Mouse (Mus musculus): ENCODE data around the gene Becn1. TPM values are rescaled to one million over a fixed set of nuclear protein-coding genes. Genes with fewer than 3 reads are reported as not detected.

The Becn1 gene
- polyA plus RNA-seq, 1 experiment from 2014 or later, result 203 TPM

DNA sequence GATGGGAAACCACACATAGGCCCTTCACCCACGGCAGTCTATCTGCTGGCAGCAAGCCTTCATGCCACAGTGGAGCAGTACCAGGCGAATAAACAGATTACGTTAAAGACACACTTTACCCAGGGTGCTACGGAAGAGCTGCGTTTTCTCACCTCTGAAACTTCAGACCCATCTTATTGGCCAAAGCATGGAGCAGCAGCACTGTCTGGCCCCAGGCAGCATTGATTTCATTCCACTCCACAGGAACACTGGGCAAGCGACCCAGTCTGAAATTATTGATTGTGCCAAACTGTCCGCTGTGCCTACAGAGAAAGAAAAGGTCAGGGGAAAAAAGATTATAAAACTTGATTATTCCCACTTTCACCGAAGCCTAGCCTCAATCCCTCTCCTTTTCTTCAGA, 10.9 kb downstream of the Becn1 start:
- ATAC-seq, result no peak
- DNase-seq (ENCODE audit: low read depth, low spot score), result no peak
- POLR2A ChIA-PET, result no interaction called here
- TF ChIP-seq CTCF (IDR thresholded peaks at IDR 0.05), result no peak
- H3K27me3 ChIP-seq, result no peaks in the 10 kb centered on the region
- CTCF ChIA-PET, result interaction anchor here (1.6 to 2.6 kb wide), 2 partner anchors 10 to 12 kb away, joined by 6 to 10 read pairs; partner anchors contain the start of genes Becn1, Cntd1 and Coa3
- in situ Hi-C loops (cut with MboI; ENCODE audit: low pct_unique_long_range_greater_than_20kb), result no loop called here

DNA sequence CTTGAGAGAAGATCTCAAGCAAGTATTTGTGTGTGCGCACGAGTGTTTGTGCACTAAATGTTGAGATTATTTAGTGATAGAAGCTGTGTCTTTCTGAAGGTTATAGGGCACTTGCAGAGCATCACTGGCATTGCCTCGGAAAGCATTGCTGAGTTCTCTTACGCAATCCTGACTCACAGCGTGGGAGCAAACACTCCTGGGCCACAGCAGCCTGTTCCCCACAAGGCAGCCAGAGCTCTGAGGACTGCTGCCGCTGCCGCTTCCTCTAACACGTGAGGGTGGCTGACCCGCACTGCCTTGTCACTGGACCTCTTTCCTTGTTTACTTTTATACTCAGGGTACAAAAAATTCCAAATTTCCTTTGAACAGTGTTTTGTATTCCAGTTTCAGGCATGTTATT, 14.8 kb downstream of the Becn1 start:
- TF ChIP-seq CTCF (IDR thresholded peaks at IDR 0.05), result no peak
- ChIA-PET CTCF (no interaction called here), POLR2A (interaction anchor here (1.2 kb wide), 1 partner anchor 9 kb away, joined by 3 read pairs; the partner anchor contains the start of genes Cntd1 and Coa3)
- no peak for ATAC-seq
- no peaks in the 10 kb centered on the region for H3K27me3 ChIP-seq
- DNase-seq (ENCODE audit: low read depth, low spot score), result peak; percentile 13
- in situ Hi-C loops (cut with MboI; ENCODE audit: low pct_unique_long_range_greater_than_20kb), result no loop called here

DNA sequence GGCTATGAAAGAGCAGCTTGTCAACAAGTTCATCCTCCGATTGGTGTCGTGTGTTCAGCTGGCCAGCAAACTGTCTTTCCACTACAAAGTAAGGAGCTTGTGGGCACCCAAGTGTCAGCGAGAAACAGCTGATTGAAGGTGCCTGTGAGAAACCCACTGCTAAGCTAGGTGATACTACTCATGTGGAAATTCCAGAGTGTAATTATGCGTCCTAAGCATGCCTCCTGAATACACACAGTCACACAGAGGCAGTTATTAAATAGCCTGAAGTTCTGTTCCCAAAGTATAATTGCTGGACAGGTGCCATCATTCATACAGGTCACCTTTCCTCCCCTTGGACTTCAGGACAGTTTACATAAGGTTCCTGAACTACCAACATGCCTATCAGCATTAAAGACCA, 18.3 kb downstream of the Becn1 start:
- TF ChIP-seq CTCF (IDR thresholded peaks at IDR 0.05), result no peak
- H3K27me3 ChIP-seq, result no peaks in the 10 kb centered on the region
- in situ Hi-C loops (cut with MboI; ENCODE audit: low pct_unique_long_range_greater_than_20kb), result no loop called here
- POLR2A ChIA-PET, result interaction anchor here (0.6 kb wide), 1 partner anchor 12 kb away, joined by 3 read pairs; no protein-coding TSS in a partner anchor
- ATAC-seq, result no peak
- CTCF ChIA-PET, result interaction anchor here (1.2 to 1.3 kb wide), 2 partner anchors 18 to 24 kb away, joined by 3 to 10 read pairs; partner anchors contain the start of gene Becn1
- DNase-seq (ENCODE audit: low read depth, low spot score), result no peak

DNA sequence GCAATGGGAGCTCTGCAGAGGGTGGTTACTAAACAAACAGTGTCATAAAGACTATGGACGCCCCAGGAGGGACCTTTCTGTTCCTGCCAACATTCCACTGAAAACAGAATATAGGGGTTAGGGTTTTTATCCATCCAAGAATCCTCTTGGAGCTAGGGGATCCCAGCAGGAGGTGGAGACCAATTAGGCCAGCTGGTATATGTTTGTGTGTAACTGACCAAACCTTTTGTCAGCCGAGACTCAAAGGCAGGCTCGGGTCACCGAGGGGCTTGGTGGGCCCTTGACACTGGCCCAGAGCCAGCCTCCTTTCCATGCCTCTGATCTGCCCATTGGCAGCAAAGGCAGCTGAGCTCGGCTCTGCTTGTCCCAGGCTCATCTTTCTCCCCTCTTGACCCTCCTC, 19.2 kb downstream of the Becn1 start:
- CTCF ChIA-PET, result interaction anchor here (1.0 to 1.3 kb wide), 3 partner anchors 19 to 82 kb away, joined by 3 to 10 read pairs (median 3); partner anchors contain the start of gene Becn1
- ATAC-seq (no peak), DNase-seq (ENCODE audit: low read depth, low spot score) (no peak)
- TF ChIP-seq CTCF (IDR thresholded peaks at IDR 0.05), result no peak
- H3K27me3 ChIP-seq, result no peaks in the 10 kb centered on the region
- POLR2A ChIA-PET, result interaction anchor here (0.6 to 1.2 kb wide), 2 partner anchors 11 to 22 kb away, joined by 3 read pairs; no protein-coding TSS in a partner anchor
- in situ Hi-C loops (cut with MboI; ENCODE audit: low pct_unique_long_range_greater_than_20kb), result no loop called here

DNA sequence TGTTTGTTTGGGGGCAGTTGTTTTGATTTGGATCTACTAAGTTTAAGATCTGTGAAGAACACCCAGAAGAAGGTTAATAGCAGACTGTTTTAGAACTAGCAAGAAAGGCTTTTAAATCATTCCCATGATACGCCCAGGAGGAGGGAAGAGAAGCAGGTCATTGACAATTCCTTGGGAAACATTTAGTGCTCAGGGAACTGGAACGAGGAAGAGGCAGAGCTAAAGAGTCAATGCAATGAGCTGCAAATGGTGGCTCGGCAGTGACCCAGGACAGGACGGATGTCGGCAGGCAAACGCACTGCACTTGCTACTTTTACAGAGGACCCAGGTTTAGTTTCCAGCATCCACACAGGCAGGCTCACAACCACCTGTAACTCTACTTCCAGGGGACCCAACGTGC, 21.2 kb downstream of the Becn1 start:
- TF ChIP-seq CTCF (IDR thresholded peaks at IDR 0.05), result no peak
- CTCF ChIA-PET, result interaction anchor here (1.4 kb wide), 1 partner anchor 29 kb away, joined by 3 read pairs; no protein-coding TSS in a partner anchor
- in situ Hi-C loops (cut with MboI; ENCODE audit: low pct_unique_long_range_greater_than_20kb), result no loop called here
- no peaks in the 10 kb centered on the region for H3K27me3 ChIP-seq
- DNase-seq (ENCODE audit: low read depth, low spot score) (no peak), ATAC-seq (no peak)
- POLR2A ChIA-PET, result no interaction called here

DNA sequence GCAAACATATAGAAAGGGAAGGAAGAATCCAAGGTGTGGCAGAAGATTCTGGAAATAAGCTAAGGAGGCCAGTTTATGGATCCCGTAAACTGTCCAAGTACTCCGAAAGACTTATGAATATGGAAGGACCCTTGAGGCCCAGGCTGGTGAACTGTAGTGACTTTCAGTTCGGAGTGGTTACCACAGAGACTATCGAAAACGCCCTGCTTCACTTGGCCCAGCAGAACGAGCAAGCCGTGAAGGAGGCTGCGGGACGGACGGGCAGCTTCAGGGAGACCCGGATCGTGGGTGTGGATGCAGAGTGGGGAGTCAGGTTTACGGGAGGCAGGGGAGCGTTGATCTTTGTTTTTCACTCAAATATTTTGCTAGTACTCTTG, 22.9 kb downstream of the Becn1 start:
- DNase-seq (ENCODE audit: low read depth, low spot score), result no peak
- no peak for TF ChIP-seq CTCF (IDR thresholded peaks at IDR 0.05)
- CTCF ChIA-PET, result interaction anchor here (1.0 to 2.3 kb wide), 5 partner anchors 11 to 26 kb away, joined by 3 to 12 read pairs (median 7); partner anchors contain the start of genes Becn1 and Vps25
- POLR2A ChIA-PET, result interaction anchor here (0.7 to 6.1 kb wide), 2 partner anchors 8 to 20 kb away, joined by 3 to 51 read pairs; partner anchors contain the start of gene Wnk4
- ATAC-seq, result no peak
- H3K27me3 ChIP-seq, result no peaks in the 10 kb centered on the region
- in situ Hi-C loops (cut with MboI; ENCODE audit: low pct_unique_long_range_greater_than_20kb), result no loop called here

DNA sequence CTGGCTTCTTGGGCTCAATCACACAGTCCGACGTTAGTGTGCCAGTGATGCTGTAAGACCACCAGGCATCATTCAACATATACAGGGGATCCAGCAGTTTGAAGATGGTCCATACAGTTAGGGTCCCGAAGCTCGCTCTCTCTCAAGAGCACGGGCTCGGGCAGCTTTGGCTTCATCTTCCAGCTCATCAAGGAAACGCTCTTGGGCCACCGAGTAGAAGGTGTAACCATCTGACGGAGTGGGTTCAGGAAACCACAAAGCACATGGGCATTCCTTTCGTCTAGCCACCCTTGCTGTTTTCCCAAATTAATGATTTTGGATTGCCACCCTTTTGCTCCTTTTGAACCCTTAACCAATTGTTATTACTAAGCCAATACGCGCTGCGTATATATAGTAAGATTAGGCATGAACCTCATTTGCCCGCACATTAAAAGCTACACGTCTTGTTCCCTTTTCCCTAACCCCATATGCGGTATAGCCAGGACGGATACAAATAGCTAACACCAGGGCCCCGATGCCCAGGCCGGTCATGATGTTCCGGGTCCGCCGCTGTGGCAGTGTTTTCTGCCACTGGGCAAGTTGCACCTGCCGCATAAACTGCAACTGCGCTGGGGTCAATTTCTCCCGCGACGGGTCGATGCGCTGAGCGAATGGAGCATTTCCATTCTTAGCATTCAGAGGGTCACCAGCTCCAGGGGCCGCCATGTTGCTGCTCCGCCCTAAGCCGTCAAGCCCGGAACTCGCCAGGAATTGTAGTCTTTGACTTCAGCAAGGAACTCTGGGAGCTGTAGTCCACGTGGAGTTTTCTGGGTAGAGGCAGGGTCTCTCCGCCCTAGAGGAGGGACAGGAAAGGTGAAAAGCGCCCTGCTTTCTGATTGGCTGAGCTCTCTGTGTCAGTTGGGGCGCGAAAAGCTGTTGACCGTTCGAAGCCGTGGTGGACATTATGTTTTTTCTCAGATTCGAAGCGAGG, 23.6 kb downstream of the Becn1 start, which contains the start of the genes Cntd1 and Coa3:
Cntd1 (plus strand) TSS at position 790 of the 970 bp plus-strand sequence.
Coa3 (minus strand) TSS at position 892 of the 970 bp plus-strand sequence.
- in situ Hi-C loops (cut with MboI; ENCODE audit: low pct_unique_long_range_greater_than_20kb), result no loop called here
- ChIA-PET POLR2A (interaction anchor here (0.7 to 6.1 kb wide), 4 partner anchors 9 to 47 kb away, joined by 3 to 51 read pairs (median 5); partner anchors contain the start of genes Vps25 and Wnk4), CTCF (interaction anchor here (1.0 to 2.3 kb wide), 6 partner anchors 12 to 26 kb away, joined by 3 to 12 read pairs (median 6); partner anchors contain the start of genes Becn1 and Vps25)
- no peaks in the 10 kb centered on the region for H3K27me3 ChIP-seq
- no peak for TF ChIP-seq CTCF (IDR thresholded peaks at IDR 0.05)
- DNase-seq (ENCODE audit: low read depth, low spot score), result peak; percentile 61
- ATAC-seq, result peak; percentile 59

DNA sequence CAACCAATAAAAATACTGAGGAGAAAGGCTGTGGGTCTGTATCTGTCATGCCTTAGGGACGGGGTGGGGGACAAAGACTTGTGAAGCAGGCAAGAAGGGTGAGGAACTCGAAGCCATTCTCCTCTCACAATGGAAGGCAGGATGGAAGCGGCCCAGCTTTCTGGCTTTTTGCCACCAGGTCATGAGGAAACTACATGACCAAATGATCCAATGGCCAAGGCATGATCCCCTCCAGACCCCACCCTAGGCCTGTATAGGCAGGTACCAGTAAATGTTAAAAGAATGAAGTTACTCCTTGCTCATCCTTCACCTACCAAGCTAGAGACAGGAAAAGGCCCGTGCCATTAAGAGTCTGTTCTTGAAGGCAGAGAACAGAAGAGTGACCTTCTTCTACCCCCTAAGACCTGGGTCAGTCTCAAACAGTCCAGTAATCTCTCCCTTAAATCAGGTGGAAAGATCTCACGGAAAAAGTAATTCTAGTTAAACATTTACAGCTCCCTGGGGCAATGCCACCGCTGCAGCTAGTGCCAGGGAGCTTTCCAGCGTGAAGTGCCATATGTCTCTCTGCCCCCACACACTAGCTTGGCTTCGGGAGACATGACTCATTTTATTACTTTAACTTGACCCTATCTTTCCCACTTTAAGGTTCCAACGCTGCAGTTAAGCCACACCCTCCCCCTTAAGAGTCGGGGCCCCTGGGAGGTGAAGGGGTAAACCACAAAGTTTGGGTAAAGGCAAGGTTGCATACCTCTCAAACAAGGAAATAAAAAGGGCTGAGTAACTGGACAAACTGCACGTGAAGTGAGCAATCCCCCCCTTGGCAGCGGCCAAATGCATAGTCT, 24.5 kb downstream of the Becn1 start:
- POLR2A ChIA-PET, result interaction anchor here (1.2 to 6.1 kb wide), 3 partner anchors 18 to 46 kb away, joined by 3 to 51 read pairs (median 7); partner anchors contain the start of genes Vps25 and Wnk4
- in situ Hi-C loops (cut with MboI; ENCODE audit: low pct_unique_long_range_greater_than_20kb), result no loop called here
- DNase-seq (ENCODE audit: low read depth, low spot score) (peak; percentile 98), ATAC-seq (peak; percentile 76)
- no peak for TF ChIP-seq CTCF (IDR thresholded peaks at IDR 0.05)
- H3K27me3 ChIP-seq, result no peaks in the 10 kb centered on the region
- CTCF ChIA-PET, result interaction anchor here (1.0 to 2.3 kb wide), 5 partner anchors 13 to 25 kb away, joined by 3 to 12 read pairs (median 7); partner anchors contain the start of genes Becn1 and Vps25

DNA sequence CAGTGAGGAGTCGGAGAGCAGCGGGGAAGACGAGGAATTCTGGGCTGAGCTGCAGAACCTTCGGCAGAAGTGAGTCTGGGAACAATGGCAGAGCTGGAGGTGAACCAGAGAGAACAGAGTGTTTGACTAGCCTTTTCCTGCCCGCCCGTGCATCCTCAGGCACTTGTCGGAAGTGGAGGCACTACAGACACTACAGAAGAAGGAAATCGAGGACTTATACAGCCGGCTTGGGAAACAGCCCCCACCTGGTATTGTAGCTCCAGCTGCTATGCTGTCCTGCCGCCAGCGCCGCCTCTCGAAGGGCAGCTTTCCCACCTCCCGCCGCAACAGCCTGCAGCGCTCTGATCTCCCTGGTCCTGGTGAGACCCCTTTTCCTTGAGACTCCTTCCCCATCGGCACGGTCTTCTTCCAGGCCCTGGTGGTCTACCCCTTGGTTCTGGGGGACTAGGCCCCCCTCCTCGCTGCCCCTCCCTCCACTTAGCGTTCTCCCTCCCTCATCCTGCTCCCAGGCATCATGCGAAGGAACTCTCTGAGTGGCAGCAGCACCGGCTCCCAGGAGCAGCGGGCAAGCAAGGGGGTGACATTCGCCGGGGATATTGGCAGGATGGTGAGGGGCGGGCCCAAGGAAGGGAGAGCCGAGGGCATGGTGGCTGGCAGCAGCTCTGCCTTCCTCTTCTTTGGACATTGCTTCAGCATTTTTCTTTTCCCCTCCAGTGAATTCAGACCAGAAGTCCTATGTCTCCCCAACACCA, 25.6 kb downstream of the Becn1 start:
- DNase-seq (ENCODE audit: low read depth, low spot score) (no peak), ATAC-seq (no peak)
- POLR2A ChIA-PET, result interaction anchor here (6.1 kb wide), 1 partner anchor 17 kb away, joined by 51 read pairs; the partner anchor contains the start of gene Wnk4
- no peaks in the 10 kb centered on the region for H3K27me3 ChIP-seq
- in situ Hi-C loops (cut with MboI; ENCODE audit: low pct_unique_long_range_greater_than_20kb), result no loop called here
- CTCF ChIA-PET, result no interaction called here
- no peak for TF ChIP-seq CTCF (IDR thresholded peaks at IDR 0.05)
